Mouse (Mus musculus): ENCODE measurements around the gene Slc37a1.
"Not testable (repeated sequence)": the region's sequence is repeated elsewhere in the genome, so short reads cannot be mapped to it uniquely, and the experiment has no call there.

The Slc37a1 gene

DNA sequence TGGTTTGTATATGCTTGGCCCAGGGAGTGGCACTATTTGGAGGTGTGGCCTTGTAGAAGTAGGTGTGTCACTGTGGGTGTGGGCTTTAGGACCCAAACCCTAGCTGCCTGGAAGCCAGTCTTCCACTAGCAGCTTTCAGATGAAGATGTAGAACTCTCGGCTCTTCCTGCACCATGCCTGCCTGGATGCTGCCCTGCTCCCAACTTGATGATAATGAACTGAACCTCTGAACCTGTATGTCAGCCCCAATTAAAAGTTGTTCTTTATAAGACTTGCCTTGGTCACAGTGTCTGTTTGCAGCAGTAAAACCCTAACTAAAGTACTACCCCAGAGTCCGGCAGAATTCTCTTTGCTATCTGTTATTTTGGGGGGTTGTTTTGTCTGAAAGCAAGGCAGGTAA, 16.8 kb upstream of the Slc37a1 start:
- DNase-seq: no peak

DNA sequence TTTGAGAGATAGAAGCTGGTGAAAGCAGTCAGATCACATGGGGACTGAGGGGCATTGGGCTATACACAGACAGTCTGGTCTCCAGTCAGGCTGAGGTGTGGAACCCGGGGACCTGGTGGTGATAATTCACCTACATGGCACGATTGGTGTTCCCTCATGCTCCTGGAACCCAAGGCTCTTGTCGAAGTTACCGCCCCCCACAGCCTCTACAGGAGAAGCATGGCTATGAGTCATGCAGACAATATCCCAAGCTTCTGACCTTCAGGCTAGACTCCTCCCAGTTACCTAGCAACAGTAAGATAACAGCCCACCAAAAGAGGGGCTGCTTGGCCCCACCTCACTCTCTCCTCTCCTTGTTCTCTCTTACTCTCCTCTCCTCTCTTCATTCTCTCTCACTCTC, 16.3 kb upstream of the Slc37a1 start:
- no peak for DNase-seq

DNA sequence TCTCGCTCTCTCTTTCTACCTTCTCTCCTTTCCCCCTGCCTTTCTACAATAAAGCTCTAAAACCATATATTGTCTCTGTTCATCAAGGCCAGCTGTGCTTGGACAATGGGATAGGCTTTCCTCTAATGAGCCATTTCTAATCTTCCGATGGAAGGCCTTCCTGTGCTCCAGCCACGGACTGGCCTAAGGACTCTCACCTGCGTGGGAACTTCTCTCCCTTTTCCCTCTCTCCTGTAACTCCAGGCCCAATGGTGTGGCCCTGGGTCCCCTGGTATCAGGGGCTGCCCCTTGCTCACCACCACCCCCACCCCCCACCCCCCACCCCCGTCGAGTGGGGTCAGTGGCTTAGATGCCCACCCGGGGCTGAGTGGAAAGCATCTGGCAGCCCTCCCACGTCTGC, 15.9 kb upstream of the Slc37a1 start:
- DNase-seq: not testable (repeated sequence)

DNA sequence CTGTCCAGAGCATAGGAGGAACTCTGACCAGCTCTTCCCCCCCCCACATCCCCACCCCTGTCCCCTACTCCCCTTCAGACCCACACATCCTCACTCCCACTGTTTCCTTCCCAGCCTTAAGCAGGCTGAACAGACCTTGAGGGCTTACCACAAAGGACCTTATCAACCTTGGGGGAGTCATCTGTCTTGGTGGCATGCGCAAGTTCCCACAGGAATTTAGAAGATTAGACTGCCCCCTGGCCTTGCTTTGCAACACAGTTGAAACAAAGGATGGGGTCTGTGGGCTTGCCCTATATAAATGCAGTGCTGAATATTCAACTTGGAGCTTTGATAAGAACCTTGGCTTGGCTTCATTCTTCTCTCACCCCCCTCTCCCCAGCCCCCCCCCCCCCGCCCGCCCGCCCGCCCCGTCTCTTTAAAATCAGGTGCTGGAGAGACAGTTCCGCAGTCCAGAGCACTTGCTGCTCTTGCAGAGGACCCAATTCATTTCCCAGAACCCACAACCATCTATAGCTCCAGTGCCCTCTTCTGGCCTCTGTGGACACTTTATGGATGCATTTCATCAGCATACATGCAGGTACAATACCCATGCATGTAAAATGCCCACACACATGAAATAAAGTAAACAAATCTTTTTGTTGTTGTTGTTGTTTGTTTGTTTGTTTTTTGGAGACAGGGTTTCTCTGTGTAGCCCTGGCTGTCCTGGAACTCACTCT, 15.3 kb upstream of the Slc37a1 start:
- no peak for DNase-seq

DNA sequence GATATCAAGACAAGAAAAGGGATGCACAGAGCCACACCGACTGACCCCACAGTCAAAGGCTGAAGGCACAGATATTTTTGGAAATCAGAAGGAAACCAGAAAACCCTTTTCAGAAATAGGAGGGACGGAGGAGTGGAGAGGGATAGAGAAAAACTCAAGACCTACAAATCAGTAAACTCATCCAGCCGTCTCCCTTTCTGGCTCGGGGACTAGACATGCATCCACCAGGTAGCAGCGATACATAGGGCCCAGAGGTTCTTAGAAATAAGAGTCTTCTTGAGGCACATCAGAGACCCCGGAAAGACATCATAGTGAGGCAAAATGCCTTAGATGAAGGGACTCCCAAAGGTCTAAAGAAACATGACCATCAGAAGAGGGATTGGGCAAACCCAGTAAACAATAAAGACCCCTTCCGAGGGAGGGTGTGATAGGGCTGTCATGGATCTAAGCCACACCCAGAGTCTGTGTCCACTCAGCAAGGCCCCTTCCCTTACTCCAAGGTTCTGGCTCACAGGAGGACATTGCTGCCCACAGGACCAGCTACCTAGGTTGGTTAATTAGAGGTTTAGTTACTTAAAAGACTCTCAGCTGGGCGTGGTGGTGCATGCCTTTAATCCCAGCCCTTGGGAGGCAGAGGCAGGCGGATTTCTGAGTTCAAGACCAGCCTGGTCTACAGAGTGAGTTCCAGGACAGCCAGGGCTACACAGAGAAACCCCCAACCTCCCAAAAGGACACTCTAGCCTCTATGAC, 14.0 kb upstream of the Slc37a1 start:
- DNase-seq: no peak

DNA sequence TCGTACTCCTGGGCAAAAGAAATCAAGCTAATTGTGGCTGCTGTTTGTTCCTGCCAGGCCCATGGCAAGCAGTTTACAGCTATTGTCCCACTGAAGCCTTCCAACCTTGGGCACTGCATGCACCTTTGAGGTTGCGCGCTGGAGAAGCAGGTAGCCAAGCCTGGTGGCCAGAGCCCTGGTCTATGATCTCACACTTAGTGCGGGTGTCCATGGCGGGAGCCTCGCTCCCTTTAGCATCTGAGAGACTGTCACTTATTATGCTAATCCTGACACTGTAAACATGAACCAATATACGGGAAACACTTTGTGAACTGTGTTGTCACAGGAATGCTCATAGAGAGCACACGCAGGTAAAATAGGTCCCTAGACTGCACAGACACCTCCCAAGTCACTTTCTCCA, 13.0 kb upstream of the Slc37a1 start:
- no peak for DNase-seq

DNA sequence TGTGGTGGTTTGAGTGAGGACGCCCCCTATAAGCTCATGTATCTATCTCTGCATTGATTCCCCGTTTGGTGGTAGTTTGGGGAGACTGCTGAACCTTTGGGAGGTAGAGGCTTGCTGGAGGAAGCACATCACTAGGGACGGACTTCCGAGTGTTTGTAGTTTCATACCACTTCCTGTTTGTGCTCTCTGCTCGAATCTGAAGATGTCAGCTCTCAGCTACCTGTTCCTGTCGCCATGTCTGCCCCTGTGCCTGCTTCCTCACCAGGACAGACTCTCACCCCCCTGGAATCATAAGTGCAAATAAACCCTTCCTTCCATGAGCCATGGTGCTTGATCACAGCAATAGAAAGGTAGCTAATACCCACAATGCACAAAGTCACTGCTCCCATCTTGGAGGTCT, 11.4 kb upstream of the Slc37a1 start:
- no peak for DNase-seq

DNA sequence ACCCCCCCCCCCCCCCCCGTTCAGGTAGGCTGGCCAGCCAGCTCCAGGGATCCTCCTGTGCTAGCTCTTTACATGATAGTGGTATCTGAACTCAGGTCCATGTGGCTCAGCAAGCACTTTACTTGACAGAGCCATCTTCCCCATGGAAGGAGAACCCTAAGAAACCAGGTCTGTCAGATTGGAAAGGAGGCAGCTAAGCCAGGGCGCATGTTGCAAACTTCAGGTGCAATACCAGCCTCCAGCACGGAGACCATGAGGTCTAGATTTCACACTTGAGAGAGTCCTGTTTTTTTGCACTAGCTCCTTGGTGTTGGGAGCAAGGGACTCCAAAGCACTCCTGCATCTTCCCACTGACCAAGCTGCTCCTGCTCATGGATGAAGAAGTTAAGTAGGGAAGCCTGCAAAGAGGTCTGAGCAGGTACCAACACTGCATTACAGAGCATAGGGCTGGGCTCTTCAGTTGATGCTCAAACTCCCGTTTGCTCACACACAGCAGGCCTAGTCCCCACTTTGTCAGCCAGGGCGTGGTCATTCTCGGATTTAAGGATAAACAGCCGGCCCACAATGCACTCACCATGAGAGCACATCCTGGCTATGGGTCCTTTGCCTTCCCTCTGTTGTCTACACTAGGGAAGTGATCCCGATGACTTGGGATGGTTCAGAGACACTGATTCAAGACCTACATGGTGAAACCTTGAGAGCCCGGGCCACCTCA, 10.2 kb upstream of the Slc37a1 start:
- DNase-seq: no peak

DNA sequence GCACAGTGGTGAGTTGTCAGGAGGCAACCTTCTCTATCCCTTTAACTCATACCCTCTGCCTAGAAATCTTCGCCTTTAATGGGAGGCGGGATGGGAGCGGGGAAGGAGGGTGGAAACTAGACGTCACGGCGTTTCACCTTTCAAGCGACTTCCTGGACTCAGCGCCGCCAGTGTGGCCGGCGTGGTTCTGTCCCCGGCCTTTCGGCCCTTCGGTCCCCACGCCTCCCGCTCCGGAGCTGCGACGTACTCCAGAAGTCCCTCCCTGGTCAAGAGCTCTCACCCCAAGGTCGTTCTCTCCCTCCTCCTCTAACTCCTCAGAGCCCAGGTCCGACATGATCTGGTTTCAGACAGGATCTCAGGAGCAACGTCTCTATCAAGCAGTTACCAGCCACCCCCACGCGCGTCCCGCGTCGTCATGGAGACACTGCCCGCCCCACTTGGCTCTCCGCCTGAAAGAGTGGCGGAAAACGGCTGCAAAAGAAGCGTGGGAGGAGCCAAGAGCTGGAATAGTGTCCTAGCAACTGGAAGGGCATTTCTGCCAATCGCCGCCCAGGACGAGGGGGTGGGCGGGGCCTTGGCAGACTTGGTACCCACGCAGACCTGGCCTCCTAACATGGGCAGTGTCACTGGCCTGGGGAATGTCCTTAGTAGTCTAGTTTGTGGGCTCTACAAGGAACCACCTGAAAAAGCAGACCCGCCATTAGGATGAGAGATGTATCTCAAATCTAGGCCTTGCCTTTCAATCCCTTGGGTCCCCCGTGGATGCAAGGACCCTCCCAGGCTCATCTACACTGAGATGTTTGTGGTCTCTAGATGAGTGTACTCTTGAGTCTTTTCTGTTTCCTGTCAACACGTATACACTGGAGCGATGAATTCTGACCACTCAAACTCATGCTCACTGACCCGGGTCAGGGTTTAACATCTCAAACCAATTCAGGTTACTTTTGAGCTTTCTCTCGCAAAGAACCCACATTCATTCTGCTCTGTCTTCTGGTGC, 9.4 kb upstream of the Slc37a1 start, which contains the start of gene Rsph1:
Gene Rsph1, minus strand, starts transcription at position 462 of the 997 bp plus-strand sequence.
- peak; percentile 98 for DNase-seq

DNA sequence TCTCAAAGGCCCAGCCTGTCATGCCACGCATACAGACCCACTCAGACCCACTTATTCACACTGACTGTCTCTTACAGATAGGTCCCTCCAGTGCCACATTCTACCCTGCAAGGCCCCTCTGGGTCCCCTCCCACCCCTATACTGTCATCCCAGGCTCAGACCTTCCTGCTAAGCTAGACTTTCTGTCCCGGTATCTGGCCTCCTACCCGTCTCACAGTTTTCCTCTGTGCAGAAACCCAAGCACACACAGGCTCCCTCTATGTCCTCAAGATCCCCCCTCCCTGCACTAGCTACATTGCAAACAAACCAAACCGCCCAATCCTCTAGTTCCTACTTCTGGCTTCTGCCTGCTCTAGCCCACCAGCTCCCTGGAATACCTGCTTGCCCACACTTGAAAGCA, 8.7 kb upstream of the Slc37a1 start:
- no peak for DNase-seq

DNA sequence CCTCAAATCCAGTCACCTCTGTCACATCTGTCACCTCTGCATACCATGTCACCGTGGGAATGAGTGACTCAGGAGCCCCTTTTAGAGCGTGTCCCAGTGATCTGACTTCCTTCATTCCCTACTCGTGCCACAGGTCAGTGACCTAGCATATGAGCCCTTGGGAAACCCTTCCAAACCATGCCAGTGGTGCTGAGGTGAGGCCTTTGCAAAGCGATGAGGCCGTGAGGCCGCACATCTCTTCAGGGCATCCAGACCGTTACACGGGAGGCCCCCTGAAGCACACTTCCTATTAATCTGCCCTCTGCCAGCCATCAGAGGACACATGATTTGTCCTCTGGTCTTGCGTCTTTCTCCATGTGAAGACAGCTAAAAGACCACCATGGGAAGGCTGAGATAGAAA, 7.1 kb upstream of the Slc37a1 start:
- no peak for DNase-seq

DNA sequence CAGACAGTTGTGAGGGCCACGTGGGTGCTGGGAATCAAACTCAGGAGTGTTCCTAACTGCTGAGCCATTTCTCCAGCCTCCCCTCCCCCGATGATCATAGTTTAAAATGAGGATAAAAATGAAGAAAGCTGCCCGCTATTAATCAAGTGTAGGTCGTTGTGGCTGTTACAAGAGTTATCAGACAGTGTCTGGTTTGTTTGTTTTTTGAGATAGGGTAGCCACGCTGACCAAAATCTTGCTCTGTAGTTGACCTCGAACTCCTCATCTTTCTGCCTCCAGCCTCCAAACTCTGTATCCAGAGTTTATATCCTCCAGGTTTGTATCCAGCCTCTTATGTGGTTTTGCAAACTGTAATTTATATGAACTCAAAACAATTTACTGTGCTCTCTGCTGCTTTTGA, 6.3 kb upstream of the Slc37a1 start:
- DNase-seq: no peak

DNA sequence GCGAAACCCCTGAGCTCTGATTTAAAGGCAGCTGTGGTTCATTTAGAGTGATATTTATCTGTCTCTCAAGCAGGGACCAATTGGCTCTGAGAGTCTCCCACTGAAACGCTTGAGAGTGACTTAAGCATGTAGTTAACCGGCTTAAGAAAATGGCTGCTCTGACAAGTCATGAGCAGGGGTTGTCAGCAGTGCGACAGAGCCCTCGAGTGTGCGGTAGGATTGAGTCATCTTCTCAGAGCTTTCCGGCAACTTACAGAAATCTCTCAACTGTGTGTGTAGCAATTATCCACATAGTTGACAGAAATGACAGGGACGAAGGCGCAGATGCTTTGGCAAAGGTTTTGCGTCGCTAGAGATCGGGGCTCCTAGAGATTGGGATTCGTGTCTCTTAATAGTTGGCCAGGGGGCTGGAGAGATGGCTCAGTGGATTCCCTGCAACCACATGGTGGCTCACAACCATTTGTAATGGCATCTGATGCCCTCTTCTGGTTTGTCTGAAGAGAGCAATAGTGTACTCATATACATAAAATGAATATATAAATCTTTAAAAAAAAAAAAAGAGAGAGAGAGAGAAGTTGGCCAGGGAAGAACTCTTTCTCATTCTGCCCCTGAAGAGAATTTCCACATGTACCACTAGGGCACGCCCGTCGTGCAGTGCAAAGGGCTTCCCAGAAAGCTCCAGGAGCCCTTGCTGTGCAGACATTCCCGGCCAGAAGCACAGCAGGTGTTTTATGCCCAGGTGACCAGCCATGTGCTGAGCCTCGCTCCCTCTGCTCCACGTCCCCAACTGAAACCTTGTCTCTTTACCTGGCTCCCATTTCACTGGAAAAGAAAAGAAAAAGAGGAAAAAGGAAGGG, 4.5 kb upstream of the Slc37a1 start:
- DNase-seq: no peak

DNA sequence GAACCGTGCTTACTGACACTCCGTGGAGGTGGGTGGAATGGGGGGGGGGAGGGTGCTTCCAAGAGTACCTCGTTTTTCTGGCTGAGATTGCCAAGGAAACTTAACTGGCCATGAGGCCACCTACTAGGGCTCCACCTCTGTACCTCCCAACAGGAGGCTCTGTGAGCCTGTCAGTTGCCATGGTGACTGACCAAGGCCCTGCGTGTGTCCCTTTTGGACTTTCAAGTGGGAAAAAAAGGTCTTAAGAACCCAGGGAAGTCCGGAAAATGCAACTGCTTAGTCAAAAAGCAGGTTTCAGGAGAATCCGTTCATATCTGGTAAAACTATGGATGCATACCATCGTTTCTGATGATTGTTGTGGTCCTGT, 3.9 kb upstream of the Slc37a1 start:
- DNase-seq: no peak

DNA sequence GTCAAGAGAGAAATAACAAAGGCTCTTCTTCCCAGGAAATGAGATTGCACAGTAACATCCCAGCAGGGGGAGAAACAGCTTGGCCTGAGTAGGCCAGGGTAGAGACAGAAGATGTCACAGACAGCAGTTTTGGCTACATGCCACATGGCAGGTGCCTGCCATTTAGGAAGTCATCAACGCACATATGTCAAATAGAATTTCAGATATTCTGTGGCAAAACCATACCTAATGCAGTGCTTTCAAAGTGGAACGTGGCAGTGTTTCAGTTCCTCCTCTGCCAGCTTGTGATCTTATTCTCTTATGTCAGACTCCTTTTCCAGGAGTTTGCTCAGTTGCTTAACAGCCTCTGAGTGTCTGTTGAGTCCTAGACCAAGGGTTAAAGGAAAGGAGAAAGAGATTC, 725 bp upstream of the Slc37a1 start:
- DNase-seq: no peak

DNA sequence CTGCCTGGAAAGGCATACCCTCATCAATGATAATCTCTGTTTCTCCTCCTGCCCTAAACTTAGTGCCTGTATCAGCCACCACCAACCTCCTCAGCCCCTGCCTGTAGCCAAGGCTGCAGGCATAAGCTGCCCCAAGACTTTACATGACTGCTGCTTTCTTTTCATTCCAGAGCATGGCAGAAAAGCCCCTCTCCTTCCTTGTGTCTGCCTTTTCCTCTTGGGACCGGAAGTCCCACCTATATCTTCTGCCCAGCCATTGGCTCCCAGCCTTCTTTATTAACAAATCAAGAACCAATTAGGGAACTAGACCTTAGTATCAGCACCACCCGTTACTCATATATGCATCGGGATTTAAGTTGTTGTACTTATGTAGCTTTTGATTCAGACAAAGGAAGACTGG, 624 bp downstream of the Slc37a1 start:
- DNase-seq: no peak

DNA sequence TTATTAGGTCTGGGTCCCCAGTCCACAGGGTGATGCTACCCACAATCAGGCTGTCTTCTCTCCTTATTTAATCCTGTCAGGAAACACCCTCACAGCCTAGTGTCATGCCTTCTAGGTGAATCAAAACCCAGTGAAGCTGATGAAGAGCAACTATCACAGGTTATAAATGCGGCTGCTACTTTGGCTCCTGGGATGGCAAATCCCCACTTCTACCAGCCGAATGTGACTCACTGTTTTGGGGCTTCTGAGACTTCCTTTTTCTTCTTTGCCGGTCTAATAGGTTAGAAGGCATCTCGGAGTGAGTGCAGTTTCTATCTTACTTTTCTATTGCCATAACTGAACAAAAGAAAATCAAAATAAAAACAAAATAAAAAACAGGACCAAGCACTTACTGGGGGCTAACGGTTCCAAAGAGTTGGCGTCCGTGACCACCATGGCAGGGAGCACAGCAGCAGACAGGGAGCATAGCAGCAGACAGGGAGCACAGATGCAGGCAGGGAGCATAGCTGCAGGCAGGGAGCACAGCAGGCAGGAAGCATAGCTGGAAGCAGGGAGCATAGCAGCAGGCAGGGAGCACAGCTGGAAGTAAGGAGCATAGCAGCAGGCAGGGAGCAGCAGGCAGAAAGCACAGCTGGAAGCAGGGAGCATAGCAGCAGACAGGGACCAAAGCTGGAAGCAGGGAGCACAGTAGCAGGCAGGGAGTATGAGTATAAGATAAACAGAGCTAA, 2.6 kb downstream of the Slc37a1 start:
- DNase-seq: no peak

DNA sequence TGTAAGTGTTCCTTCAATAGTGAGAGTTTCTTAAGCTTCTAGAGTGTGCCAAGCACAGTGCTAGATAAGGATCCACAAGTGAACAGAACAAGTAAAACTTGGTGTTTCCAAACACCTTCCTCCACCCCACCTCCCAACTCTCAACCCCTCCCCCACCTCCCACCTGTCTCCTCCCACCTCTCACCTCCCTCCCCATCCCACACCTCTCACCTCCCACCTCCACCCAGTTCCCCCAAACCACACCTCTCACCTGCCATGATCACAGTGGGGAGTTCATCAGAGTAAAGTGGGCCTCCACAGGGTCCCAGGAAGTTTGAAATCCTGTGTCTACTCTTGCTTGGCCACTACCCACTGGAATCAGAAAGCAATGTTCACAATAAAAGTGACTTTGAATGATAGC, 3.7 kb downstream of the Slc37a1 start:
- no peak for DNase-seq

DNA sequence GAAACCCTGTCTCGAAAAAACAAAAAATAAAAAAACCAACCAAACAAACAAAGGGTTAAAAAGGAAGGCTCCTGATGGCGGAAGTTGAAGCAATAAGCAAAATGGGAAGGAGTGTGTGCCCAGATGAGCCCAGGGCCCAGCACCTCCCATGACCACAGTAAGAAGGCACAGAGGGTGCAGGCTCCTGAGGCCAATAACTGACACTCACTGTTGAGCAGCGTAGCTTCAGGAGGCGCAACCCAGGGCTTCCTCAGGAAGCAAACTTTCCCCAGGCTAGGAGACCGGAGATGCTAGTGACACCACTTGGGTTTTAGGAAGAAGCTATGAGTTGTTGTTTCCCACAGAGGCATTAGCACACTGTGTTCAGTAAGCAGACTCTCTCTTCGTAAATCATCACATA, 4.3 kb downstream of the Slc37a1 start:
- no peak for DNase-seq

DNA sequence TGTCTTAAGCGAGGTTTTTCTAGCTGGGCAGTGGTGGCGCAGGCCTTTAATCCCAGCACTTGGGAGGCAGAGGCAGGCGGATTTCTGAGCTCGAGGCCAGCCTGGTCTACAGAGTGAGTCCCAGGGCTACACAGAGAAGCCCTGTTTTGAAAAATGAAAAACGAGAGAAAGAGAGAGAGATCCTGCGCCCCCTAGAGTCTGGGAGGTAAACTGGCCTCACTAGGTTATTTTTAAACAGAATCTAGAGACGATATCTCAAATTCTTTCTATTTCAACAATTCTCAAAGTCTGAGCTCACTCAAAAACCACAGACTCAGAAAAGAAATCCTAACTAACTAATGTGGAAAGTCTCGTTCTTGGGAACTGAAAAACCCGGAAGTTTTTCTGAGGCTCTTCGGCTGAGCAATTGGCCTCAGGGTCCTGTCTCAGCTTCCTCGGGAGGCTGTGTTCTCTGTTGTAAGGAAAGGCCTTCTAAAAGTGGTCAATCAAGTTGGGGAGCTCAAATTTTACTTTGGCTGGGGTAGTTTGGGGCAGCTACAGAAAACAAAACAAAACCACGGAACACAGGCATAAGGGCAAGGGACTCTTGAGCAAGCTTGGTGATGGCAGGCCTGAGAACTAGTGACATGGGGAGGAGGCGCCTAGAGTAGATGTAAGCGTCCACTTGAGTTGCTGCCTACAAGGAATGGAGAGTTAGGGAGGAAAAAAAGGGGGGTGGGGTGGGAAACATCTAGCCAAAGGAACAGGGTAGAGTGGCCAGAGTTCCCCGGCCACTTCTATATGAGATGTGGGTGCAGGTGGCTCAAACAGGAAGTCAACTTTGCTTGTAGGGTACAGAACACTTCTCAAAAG, 8.0 kb downstream of the Slc37a1 start:
- no peak for DNase-seq

Data from kidney, adult 11 months (tissue).